Mouse (Mus musculus): ENCODE results near the gene Spsb1.

Gene Spsb1

GRCm38 (mm10) chr4:149954893-149955439 lies at the start of gene Spsb1:
Gene Spsb1 (minus strand): TSS chr4:149955043.
- in situ Hi-C loops (cut with MseI, MboI), result loop anchor here in 1 of 2 experiments (10.0 kb wide), 1 partner anchor 150 kb away; no protein-coding TSS in a partner anchor

GRCm38 (mm10) chr4:150003641-150004040 lies 48.8 kb upstream of the Spsb1 start:
- in situ Hi-C loops (cut with MseI, MboI), result no loop called here

- in situ Hi-C loops (cut with MseI, MboI), result no loop called here
These were observed 48.3 kb upstream of the Spsb1 start for GRCm38 (mm10) chr4:150003021-150003580.

GRCm38 (mm10) chr4:150002021-150002528 lies 47.2 kb upstream of the Spsb1 start:
- in situ Hi-C loops (cut with MseI, MboI), result no loop called here

GRCm38 (mm10) chr4:150001221-150001860 lies 46.5 kb upstream of the Spsb1 start:
- in situ Hi-C loops (cut with MseI, MboI), result no loop called here

- in situ Hi-C loops (cut with MseI, MboI), result no loop called here
These were observed 45.2 kb upstream of the Spsb1 start for GRCm38 (mm10) chr4:149999931-150000555.

- in situ Hi-C loops (cut with MseI, MboI), result no loop called here
These were observed 44.7 kb upstream of the Spsb1 start for GRCm38 (mm10) chr4:149999510-149999900.

- in situ Hi-C loops (cut with MseI, MboI), result no loop called here
These were observed 44.1 kb upstream of the Spsb1 start for GRCm38 (mm10) chr4:149998786-149999509.

- in situ Hi-C loops (cut with MseI, MboI), result no loop called here
These were observed 43.2 kb upstream of the Spsb1 start for GRCm38 (mm10) chr4:149997999-149998398.

GRCm38 (mm10) chr4:149996440-149996839 lies 41.6 kb upstream of the Spsb1 start:
- in situ Hi-C loops (cut with MseI, MboI), result no loop called here

GRCm38 (mm10) chr4:149995911-149996310 lies 41.1 kb upstream of the Spsb1 start:
- in situ Hi-C loops (cut with MseI, MboI), result no loop called here

GRCm38 (mm10) chr4:149994218-149994617 lies 39.4 kb upstream of the Spsb1 start:
- in situ Hi-C loops (cut with MseI, MboI), result no loop called here

GRCm38 (mm10) chr4:149992670-149993032 lies 37.8 kb upstream of the Spsb1 start:
- in situ Hi-C loops (cut with MseI, MboI), result no loop called here

GRCm38 (mm10) chr4:149991755-149992669 lies 37.2 kb upstream of the Spsb1 start:
- in situ Hi-C loops (cut with MseI, MboI), result no loop called here

GRCm38 (mm10) chr4:149990954-149991633 lies 36.3 kb upstream of the Spsb1 start:
- in situ Hi-C loops (cut with MseI, MboI), result no loop called here

- in situ Hi-C loops (cut with MseI, MboI), result no loop called here
These were observed 35.5 kb upstream of the Spsb1 start for GRCm38 (mm10) chr4:149990212-149990953.

- in situ Hi-C loops (cut with MseI, MboI), result no loop called here
These were observed 34.2 kb upstream of the Spsb1 start for GRCm38 (mm10) chr4:149988931-149989556.

- in situ Hi-C loops (cut with MseI, MboI), result no loop called here
These were observed 33.5 kb upstream of the Spsb1 start for GRCm38 (mm10) chr4:149988301-149988700.

Data from mouse trophoblast stem cell (cell line).